Mouse (Mus musculus) liver, adult 2 months (tissue): Measurements from ENCODE around the gene Polr3c. TPM values are rescaled to one million over a fixed set of nuclear protein-coding genes. Genes with fewer than 3 reads are reported as not detected.
"Not testable (repeated sequence)": the region's sequence is repeated elsewhere in the genome, so short reads cannot be mapped to it uniquely, and the experiment has no call there.

ENCODE experiments used
- DNase-seq: peaks from one replicate; pipeline ENCODE4 v3.0.0-alpha.2; 2011; ENCODE audit warnings: low read depth, low spot score; ENCODE audit errors: extremely low read depth
- H3K27ac ChIP-seq: fragments of 200-500 bp; replicated peaks from 2 replicates; pipeline ENCODE4 v1.5.1; 2012; ENCODE audit warnings: low read depth, mild to moderate bottlenecking, control low read depth, inconsistent platforms, low read length; ENCODE audit not compliant: insufficient read depth
- H3K27me3 ChIP-seq: fragments of 200-500 bp; 2 replicates; pipeline ENCODE4 v1.6.1; 2012; ENCODE audit warnings: mild to moderate bottlenecking, moderate library complexity, low read length, inconsistent platforms; ENCODE audit not compliant: control insufficient read depth, insufficient read depth
- H3K36me3 ChIP-seq: fragments of 200-500 bp; 2 replicates; pipeline ENCODE4 v1.6.1; 2012; ENCODE audit warnings: low read length, inconsistent platforms; ENCODE audit not compliant: control insufficient read depth, insufficient read depth
- H3K4me1 ChIP-seq: fragments of 200-500 bp; 2 replicates; pipeline ENCODE4 v1.6.1; 2011; ENCODE audit warnings: low read length; ENCODE audit not compliant: control insufficient read depth, insufficient read depth
- H3K4me3 ChIP-seq: fragments of 200-500 bp; 2 replicates; pipeline ENCODE4 v1.5.1; 2011; ENCODE audit warnings: low read depth, mild to moderate bottlenecking, control low read depth, low read length, moderate library complexity; ENCODE audit not compliant: insufficient read depth
- H3K79me2 ChIP-seq: fragments of 200-500 bp; 2 replicates; pipeline ENCODE4 v1.6.1; 2012; ENCODE audit warnings: inconsistent platforms, mild to moderate bottlenecking, low read length, moderate library complexity; ENCODE audit not compliant: control insufficient read depth, insufficient read depth
- H3K9ac ChIP-seq: fragments of 200-500 bp; 2 replicates; pipeline ENCODE4 v1.6.1; 2012; ENCODE audit warnings: low read depth, mild to moderate bottlenecking, control low read depth, inconsistent platforms, low read length
- CTCF ChIP-seq: fragments of 200-500 bp; IDR thresholded peaks from 2 replicates; pipeline ENCODE4 v1.5.1; 2011; ENCODE audit warnings: low read depth, low read length, control low read depth
- POLR2A ChIP-seq: fragments of 200-500 bp; IDR thresholded peaks from 2 replicates; pipeline ENCODE4 v1.6.1; 2011; ENCODE audit warnings: low read length, control low read depth; ENCODE audit not compliant: insufficient read depth; ENCODE audit errors: extremely low read depth
- WGBS: fragments of 180-500 bp; shearing (Covaris S2); methylation state at CpG from one replicate; pipeline ENCODE4 v1.1.7; 2018; 5-methylcytosine and 5-hydroxymethylcytosine counted together
- polyA plus RNA-seq: library from polyadenylated mRNA; depleted of rRNA; stranded (reverse); fragments of >200 nt; gene quantifications from 2 replicates; pipeline ENCODE4 v1.2.3, GENCODE M21; 2012
- total RNA-seq: library from RNA; depleted of rRNA; stranded (reverse); fragments of >200 nt; gene quantifications from 2 replicates; pipeline ENCODE4 v1.2.3, GENCODE M21; 2014

Polr3c gene
- total and polyA plus RNA-seq, 2 experiments: 6.5 to 19.1 TPM

GRCm38 (mm10) chr3:96757691-96758090 is 30.3 kb upstream of the Polr3c start:
- peaks cover 2% of the 10 kb centered on the region; the same call in 1 of the 2 replicates for H3K4me1 ChIP-seq
- no peaks in the 10 kb centered on the region for H3K27me3 ChIP-seq
- H3K79me2 ChIP-seq: peaks cover 8% of the 10 kb centered on the region; the same call in 1 of the 2 replicates
- no peak overlapping the region for H3K27ac ChIP-seq
- H3K36me3 ChIP-seq: peaks cover 7% of the 10 kb centered on the region; the same call in 1 of the 2 replicates
- H3K4me3 ChIP-seq: no peak overlapping the region
- 83% methylated on average over 7 of the region's 7 CpGs for WGBS
- no peak overlapping the region for H3K9ac ChIP-seq
- no peak for DNase-seq
- TF ChIP-seq POLR2A: no peak
- TF ChIP-seq CTCF: no peak

- TF ChIP-seq POLR2A (no peak), CTCF (no peak)
- no peak overlapping the region for H3K9ac ChIP-seq
- no peak for DNase-seq
- no peaks in the 10 kb centered on the region for H3K27me3 ChIP-seq
- peaks cover 2% of the 10 kb centered on the region; the same call in 1 of the 2 replicates for H3K4me1 ChIP-seq
- peaks cover 7% of the 10 kb centered on the region; the same call in 1 of the 2 replicates for H3K36me3 ChIP-seq
- 98% methylated on average over 1 of the region's 1 CpGs for WGBS
- no peak overlapping the region for H3K27ac ChIP-seq
- H3K79me2 ChIP-seq: no peaks in the 10 kb centered on the region; the same call in 1 of the 2 replicates
- H3K4me3 ChIP-seq: no peak overlapping the region
These were observed 28.5 kb upstream of the Polr3c start for GRCm38 (mm10) chr3:96755935-96756334.

GRCm38 (mm10) chr3:96746829-96747228 is 19.4 kb upstream of the Polr3c start:
- no peak for DNase-seq
- peaks cover 4% of the 10 kb centered on the region for H3K4me1 ChIP-seq
- WGBS: 68% methylated on average over 1 of the region's 1 CpGs
- H3K27ac ChIP-seq: no peak overlapping the region
- H3K79me2 ChIP-seq: peaks cover 14% of the 10 kb centered on the region
- TF ChIP-seq POLR2A: no peak
- no peak for TF ChIP-seq CTCF
- H3K9ac ChIP-seq: no peak overlapping the region
- no peak overlapping the region for H3K4me3 ChIP-seq
- no peaks in the 10 kb centered on the region for H3K27me3 ChIP-seq
- H3K36me3 ChIP-seq: no peaks in the 10 kb centered on the region

- TF ChIP-seq POLR2A: no peak
- H3K36me3 ChIP-seq: no peaks in the 10 kb centered on the region
- no peak overlapping the region for H3K27ac ChIP-seq
- H3K9ac ChIP-seq: no peak overlapping the region
- no peak overlapping the region for H3K4me3 ChIP-seq
- no peak for DNase-seq
- peaks cover 4% of the 10 kb centered on the region for H3K4me1 ChIP-seq
- 86% methylated on average over 3 of the region's 3 CpGs for WGBS
- H3K79me2 ChIP-seq: peaks cover 16% of the 10 kb centered on the region
- no peaks in the 10 kb centered on the region for H3K27me3 ChIP-seq
These were observed 16.9 kb upstream of the Polr3c start for GRCm38 (mm10) chr3:96744348-96744747.

- peaks cover 20% of the 10 kb centered on the region; the same call in 1 of the 2 replicates for H3K79me2 ChIP-seq
- not testable (repeated sequence) for DNase-seq, H3K9ac ChIP-seq, H3K27ac ChIP-seq, H3K4me3 ChIP-seq, H3K36me3 ChIP-seq, H3K27me3 ChIP-seq
- H3K4me1 ChIP-seq: peaks cover 15% of the 10 kb centered on the region
These were observed 12.9 kb upstream of the Polr3c start for GRCm38 (mm10) chr3:96740279-96740678.

GRCm38 (mm10) chr3:96737995-96738394 is 10.6 kb upstream of the Polr3c start:
- H3K27me3 ChIP-seq: no peaks in the 10 kb centered on the region
- no peak for DNase-seq
- WGBS: 86% methylated on average over 1 of the region's 1 CpGs
- TF ChIP-seq POLR2A: no peak
- 0 out of 2 replicates have a peak, but pooled peaks have one; percentile 5 for TF ChIP-seq CTCF
- H3K79me2 ChIP-seq: peaks cover 24% of the 10 kb centered on the region; the same call in 1 of the 2 replicates
- no peak overlapping the region for H3K9ac ChIP-seq
- no peak overlapping the region for H3K27ac ChIP-seq
- H3K4me1 ChIP-seq: peaks cover 11% of the 10 kb centered on the region
- no peaks in the 10 kb centered on the region for H3K36me3 ChIP-seq
- no peak overlapping the region for H3K4me3 ChIP-seq
